Mouse (Mus musculus) gastrocnemius, postnatal 14 days (tissue): ENCODE measurements around the gene Shisa5. TPM values are rescaled to one million over a fixed set of nuclear protein-coding genes. Genes with fewer than 3 reads are reported as not detected.

Source experiments
- DNase-seq: peaks from one replicate; pipeline ENCODE4 v3.0.0; 2021; ENCODE audit warnings: mixed read lengths
- intact Hi-C: fragments of 180-260 bp; cut with DNase I; formaldehyde crosslinking; loops from one replicate; pipeline ENCODE4 v1.15.1; 2025; ENCODE audit warnings: low total_unique reads
- total RNA-seq, 2 experiments: library from RNA; stranded (reverse); gene quantifications; 2 replicates each; pipeline ENCODE4 v1.2.3; 2021

Gene Shisa5
- total RNA-seq, 2 experiments from 2014 or later, result 24.4 to 26.3 TPM

DNA sequence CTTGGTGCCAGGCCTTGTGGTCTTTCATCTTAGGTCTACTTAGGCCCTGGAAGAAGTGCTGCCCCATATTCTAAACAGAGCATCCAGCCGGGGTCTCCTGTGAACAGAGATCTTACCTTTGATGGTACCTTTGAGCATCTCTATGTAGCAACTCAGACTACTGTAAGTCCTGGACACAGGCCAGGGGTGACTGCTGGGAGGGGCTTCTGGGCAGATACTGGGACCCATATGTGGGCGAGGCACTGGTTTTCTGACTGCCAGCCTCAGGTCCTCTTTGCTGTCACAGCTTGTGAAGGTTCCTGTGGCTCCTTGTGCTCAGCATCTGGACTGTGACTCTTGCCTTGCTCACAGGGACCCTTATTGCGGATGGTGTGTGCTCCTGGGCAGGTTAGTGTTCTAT lies 64.2 kb downstream of the Shisa5 start:
- DNase-seq, result no peak
- intact Hi-C loops, result no loop called here

GRCm38 (mm10) chr9:109103250-109103649 lies 64.9 kb downstream of the Shisa5 start:
- intact Hi-C loops, result no loop called here
- no peak for DNase-seq

DNA sequence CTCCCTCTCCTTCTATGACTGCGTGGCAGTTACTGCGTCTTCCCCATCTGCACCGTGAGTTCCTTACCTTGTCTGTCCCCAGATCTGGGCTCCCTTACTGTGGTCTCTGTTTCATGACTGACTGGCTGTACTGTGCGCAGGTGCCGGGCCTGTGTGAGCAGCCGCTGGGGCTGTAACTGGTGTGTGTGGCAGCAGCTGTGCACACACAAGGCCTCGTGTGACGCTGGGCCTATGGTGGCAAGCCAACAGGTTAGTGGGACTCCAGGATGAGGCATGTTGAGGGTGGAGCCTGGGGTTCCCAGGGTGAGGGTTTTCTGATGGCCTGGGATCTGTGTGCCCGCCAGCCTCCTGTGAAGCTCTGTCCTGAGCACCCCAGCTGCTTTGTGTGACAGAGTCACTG lies 65.7 kb downstream of the Shisa5 start:
- intact Hi-C loops, result no loop called here
- no peak for DNase-seq

DNA sequence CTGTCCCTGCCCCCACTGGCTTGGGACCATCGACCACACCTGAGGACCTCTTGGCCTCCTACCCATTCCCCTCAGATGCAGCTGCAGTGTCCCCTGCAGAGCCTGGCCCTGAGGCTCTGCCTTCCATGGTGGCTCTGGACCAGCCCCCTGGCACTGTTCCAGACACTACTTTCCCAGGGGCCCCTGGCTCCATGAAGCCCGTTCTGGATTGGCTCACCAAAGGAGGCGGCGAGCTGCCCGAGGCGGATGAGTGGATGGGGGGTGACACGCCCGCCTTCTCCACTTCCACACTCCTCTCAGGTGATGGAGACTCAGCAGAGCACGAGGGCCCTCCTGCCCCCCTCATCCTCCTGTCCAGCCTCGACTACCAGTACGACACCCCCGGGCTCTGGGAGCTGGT lies 66.6 kb downstream of the Shisa5 start:
- no peak for DNase-seq
- intact Hi-C loops, result no loop called here

- DNase-seq, result no peak
- intact Hi-C loops, result no loop called here
Measured at GRCm38 (mm10) chr9:109105648-109106047, 67.3 kb downstream of the Shisa5 start.

GRCm38 (mm10) chr9:109107341-109107740 lies 69.0 kb downstream of the Shisa5 start:
- DNase-seq, result no peak
- intact Hi-C loops, result no loop called here

Other genes with a start within 250 kb of the Shisa5 start
- 1 to 10 TPM; 3.5 to 4.5 TPM for gene Nckipsd, start 230.2 kb upstream of the Shisa5 start, total RNA-seq
- gene Celsr3, start 212.2 kb upstream of the Shisa5 start, total RNA-seq, result under 1 TPM; 0.18 to 0.24 TPM
- gene Slc26a6, start 185.3 kb upstream of the Shisa5 start, total RNA-seq, result 10 to 100 TPM; 13.0 to 13.8 TPM
- not detected for gene Tmem89, start 123.9 kb upstream of the Shisa5 start, total RNA-seq
- 1,000 to 10,000 TPM in 1 of 2 experiments, 100 to 1,000 TPM in 1; 899 to 1,084 TPM for gene Uqcrc1, start 101.9 kb upstream of the Shisa5 start, total RNA-seq
- gene Col7a1, start 85.0 kb upstream of the Shisa5 start, total RNA-seq, result 1 to 10 TPM; 2.7 to 3.7 TPM
- under 1 TPM; 0.40 to 0.53 TPM for gene Ucn2, start 52.6 kb upstream of the Shisa5 start, total RNA-seq
- 10 to 100 TPM; 31.0 to 31.6 TPM for gene Pfkfb4, start 46.8 kb upstream of the Shisa5 start, total RNA-seq
- 10 to 100 TPM; 10.7 to 11.4 TPM for gene Trex1, start 21.2 kb downstream of the Shisa5 start, total RNA-seq
- gene Atrip, start 35.6 kb downstream of the Shisa5 start, total RNA-seq, result 1 to 10 TPM; 7.4 to 7.5 TPM
- 1 to 10 TPM; 7.3 to 7.8 TPM for gene Ccdc51, start 43.9 kb downstream of the Shisa5 start, total RNA-seq
- 100 to 1,000 TPM; 184 to 190 TPM for gene Tma7, start 44.0 kb downstream of the Shisa5 start, total RNA-seq
- 1 to 10 TPM; 2.1 to 3.8 TPM for gene Plxnb1, start 56.8 kb downstream of the Shisa5 start, total RNA-seq
- gene Fbxw21, start 123.5 kb downstream of the Shisa5 start, total RNA-seq, result not detected
- not detected for gene Fbxw13, start 157.4 kb downstream of the Shisa5 start, total RNA-seq
- not detected for gene Fbxw20, start 196.2 kb downstream of the Shisa5 start, total RNA-seq
- not detected for gene Fbxw14, start 249.1 kb downstream of the Shisa5 start, total RNA-seq